Comparison of ENCODE assay signal across 8 mouse cellular contexts in the genomic region with DNA sequence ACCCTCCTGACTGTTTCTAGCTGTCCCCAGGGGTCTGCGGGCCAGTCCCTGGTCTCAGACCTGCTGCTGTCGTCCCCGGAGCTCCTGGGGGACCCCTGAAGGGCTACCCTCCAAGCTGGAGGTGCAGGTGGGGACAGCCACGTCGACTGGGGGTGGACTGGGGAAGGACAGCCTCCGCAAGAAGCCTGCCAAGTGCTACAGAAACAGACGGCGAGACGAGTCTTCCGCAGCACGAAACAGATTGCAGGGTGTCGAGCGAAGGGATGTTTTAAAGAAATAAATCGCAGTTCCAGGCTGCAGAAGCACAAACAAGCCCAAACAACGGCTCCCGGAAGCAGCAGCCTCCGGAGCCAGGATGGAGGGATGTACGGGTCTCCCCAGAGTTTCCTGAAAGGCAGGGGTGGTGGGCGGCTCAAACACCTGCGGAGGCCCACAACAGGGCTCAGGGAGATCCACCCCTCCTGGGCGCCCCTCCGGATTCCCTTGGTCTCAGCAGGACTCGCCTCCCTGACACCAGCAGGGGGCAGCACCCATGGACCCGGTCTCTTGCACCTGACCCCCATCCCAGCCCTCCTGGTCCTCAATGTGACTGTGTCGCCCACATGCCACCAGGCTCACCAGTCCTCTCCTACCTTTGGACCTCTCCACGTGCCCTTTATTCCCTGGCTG. TPM values are rescaled to one million over a fixed set of nuclear protein-coding genes. Genes with fewer than 3 reads are reported as not detected.
DNase-seq lines count a peak whose midpoint lies in the region; ATAC-seq lines count a peak whose summit lies in the region.

No protein-coding gene starts in this region.

- WGBS in midbrain, embryonic 13.5 days, result 64% methylated on average over 26 of the region's 26 CpGs
- WGBS in midbrain, embryonic 15.5 days, result 61% methylated on average over 25 of the region's 26 CpGs
- 53% methylated on average over 26 of the region's 26 CpGs for WGBS in forebrain, embryonic 14.5 days

- DNase-seq in CD4-positive, CD25-positive, alpha-beta regulatory T cell, adult 2 months (ENCODE audit: low read depth, low spot score), result peak; percentile 65
- DNase-seq in forebrain, embryonic 14.5 days (ENCODE audit: low spot score), result peak; percentile 70
- DNase-seq in layer of hippocampus, postnatal 10 days (ENCODE audit: low spot score in 2 of 2), result peak; percentile 60 to 66
- DNase-seq in right cerebral cortex, postnatal 25 days, result peak; percentile 79
- DNase-seq in heart, adult 18-20 months, result no peak

- no peak overlapping the region; the same call in 1 of the 2 replicates for H3K9ac ChIP-seq in midbrain, embryonic 13.5 days (replicated peaks)
- no peak overlapping the region for H3K9ac ChIP-seq in midbrain, embryonic 15.5 days
- H3K9ac ChIP-seq in forebrain, embryonic 14.5 days (ENCODE audit: low read length), result peak overlapping the region; percentile 37; the same call in 1 of the 2 replicates

- H3K4me1 ChIP-seq in midbrain, embryonic 13.5 days (replicated peaks), result peaks cover 12% of the 10 kb centered on the region; the same call in 1 of the 2 replicates
- H3K4me1 ChIP-seq in midbrain, embryonic 15.5 days, result peaks cover 7% of the 10 kb centered on the region; the same call in 1 of the 2 replicates
- 0 out of 2 replicates have a peak, but pooled peaks cover 8% of the 10 kb centered on the region for H3K4me1 ChIP-seq in forebrain, embryonic 14.5 days (ENCODE audit: control insufficient read depth, insufficient read depth, low read length)

- H3K4me2 ChIP-seq in midbrain, embryonic 13.5 days (replicated peaks), result no peak overlapping the region
- no peak overlapping the region for H3K4me2 ChIP-seq in midbrain, embryonic 15.5 days
- H3K4me2 ChIP-seq in forebrain, embryonic 14.5 days (ENCODE audit: low read length), result no peak overlapping the region

- ATAC-seq in CD4-positive, CD25-positive, alpha-beta regulatory T cell, adult 4 months, result no peak
- 0 out of 2 replicates have a peak, but pooled peaks have one; percentile 7 for ATAC-seq in midbrain, embryonic 13.5 days
- no peak for ATAC-seq in midbrain, embryonic 15.5 days (replicated peaks)
- ATAC-seq in forebrain, embryonic 14.5 days, result peak; percentile 47; the same call in 1 of the 2 replicates

- no peak overlapping the region for H3K4me3 ChIP-seq in midbrain, embryonic 13.5 days (replicated peaks)
- H3K4me3 ChIP-seq in midbrain, embryonic 15.5 days, result no peak overlapping the region
- no peak overlapping the region for H3K4me3 ChIP-seq in forebrain, embryonic 14.5 days (ENCODE audit: low read depth, low read length)

- H3K27me3 ChIP-seq in midbrain, embryonic 13.5 days, result no peaks in the 10 kb centered on the region
- H3K27me3 ChIP-seq in midbrain, embryonic 15.5 days (replicated peaks), result no peaks in the 10 kb centered on the region
- H3K27me3 ChIP-seq in forebrain, embryonic 14.5 days (replicated peaks; ENCODE audit: control insufficient read depth, insufficient read depth, low read length), result no peaks in the 10 kb centered on the region

- H3K9me3 ChIP-seq in midbrain, embryonic 13.5 days, result no peaks in the 10 kb centered on the region
- H3K9me3 ChIP-seq in midbrain, embryonic 15.5 days, result no peaks in the 10 kb centered on the region
- H3K9me3 ChIP-seq in forebrain, embryonic 14.5 days (replicated peaks; ENCODE audit: control insufficient read depth, low read length), result no peaks in the 10 kb centered on the region

- H3K36me3 ChIP-seq in midbrain, embryonic 13.5 days, result peaks cover 22% of the 10 kb centered on the region
- no peaks in the 10 kb centered on the region for H3K36me3 ChIP-seq in midbrain, embryonic 15.5 days (replicated peaks)
- H3K36me3 ChIP-seq in forebrain, embryonic 14.5 days (ENCODE audit: control insufficient read depth, insufficient read depth, low read length), result peaks cover 10% of the 10 kb centered on the region

- no peak overlapping the region for H3K27ac ChIP-seq in midbrain, embryonic 13.5 days
- no peak overlapping the region for H3K27ac ChIP-seq in midbrain, embryonic 15.5 days
- peak overlapping the region; percentile 59; the same call in 1 of the 2 replicates for H3K27ac ChIP-seq in forebrain, embryonic 14.5 days (ENCODE audit: low read depth, low read length)

RNA-seq across cellular contexts. Expression of a gene that starts 29.6 kb away (rescaled TPM):
- 1 to 10 TPM in 1 of 2 experiments, under 1 TPM in 1; 0.72 to 1.0 TPM for polyA plus RNA-seq in CD4-positive, CD25-positive, alpha-beta regulatory T cell, adult 4 months (2017; shearing (Covaris generic))
- 50.0 and 53.1 TPM in 2 replicates for polyA plus RNA-seq in midbrain, embryonic 13.5 days (2015; fragmentation: Nextera tagmentation; extraction: Ambion mirVana)
- 66.8 and 67.2 TPM in 2 replicates for polyA plus RNA-seq in midbrain, embryonic 15.5 days (2015; fragmentation: Nextera tagmentation; extraction: Ambion mirVana)
- polyA plus RNA-seq in forebrain, embryonic 14.5 days (2014; fragmentation: Nextera tagmentation; extraction: Ambion mirVana), result 24.6 and 35.8 TPM in 2 replicates
- 100 to 1,000 TPM; 111 to 115 TPM for total RNA-seq in layer of hippocampus, postnatal 10 days (2021)
- total RNA-seq in heart, adult 18-20 months (2021), result 10 to 100 TPM; 54.9 to 56.9 TPM

RNA-seq across cellular contexts. Expression of a gene that starts 29.7 kb away (rescaled TPM):
- 1 to 10 TPM; 2.9 to 3.6 TPM for polyA plus RNA-seq in CD4-positive, CD25-positive, alpha-beta regulatory T cell, adult 4 months (2017; shearing (Covaris generic))
- polyA plus RNA-seq in midbrain, embryonic 13.5 days (2015; fragmentation: Nextera tagmentation; extraction: Ambion mirVana), result 17.6 and 18.1 TPM in 2 replicates
- polyA plus RNA-seq in midbrain, embryonic 15.5 days (2015; fragmentation: Nextera tagmentation; extraction: Ambion mirVana), result 19.3 and 21.5 TPM in 2 replicates
- polyA plus RNA-seq in forebrain, embryonic 14.5 days (2014; fragmentation: Nextera tagmentation; extraction: Ambion mirVana), result 11.0 and 12.5 TPM in 2 replicates
- total RNA-seq in layer of hippocampus, postnatal 10 days (2021), result 1 to 10 TPM; 4.8 to 5.2 TPM
- under 1 TPM; 0.17 to 0.21 TPM for total RNA-seq in heart, adult 18-20 months (2021)

Comparison
In these comparisons a context has a peak if more than half of its experiments do, and no peak if none do; other contexts are left out.
1. ATAC-seq: peak in midbrain, embryonic 13.5 days (single experiment) and forebrain, embryonic 14.5 days (single experiment); none in CD4-positive, CD25-positive, alpha-beta regulatory T cell, adult 4 months (single experiment) and midbrain, embryonic 15.5 days (single experiment).
2. DNase-seq: peak in CD4-positive, CD25-positive, alpha-beta regulatory T cell, adult 2 months (single experiment), forebrain, embryonic 14.5 days (single experiment), layer of hippocampus, postnatal 10 days (2 of 2) and right cerebral cortex, postnatal 25 days (single experiment); none in heart, adult 18-20 months (0 of 2).
3. RNA of a gene that starts 29.6 kb away (polyA plus RNA-seq): 66.8 to 67.2 TPM in midbrain, embryonic 15.5 days, 50.0 to 53.1 TPM in midbrain, embryonic 13.5 days and 24.6 to 35.8 TPM in forebrain, embryonic 14.5 days; 0.72 to 1.0 TPM in CD4-positive, CD25-positive, alpha-beta regulatory T cell, adult 4 months; every median in the first group is over 10 times any median in the second.